Comparison of ENCODE assay signal across 17 mouse cellular contexts in the genomic region with DNA sequence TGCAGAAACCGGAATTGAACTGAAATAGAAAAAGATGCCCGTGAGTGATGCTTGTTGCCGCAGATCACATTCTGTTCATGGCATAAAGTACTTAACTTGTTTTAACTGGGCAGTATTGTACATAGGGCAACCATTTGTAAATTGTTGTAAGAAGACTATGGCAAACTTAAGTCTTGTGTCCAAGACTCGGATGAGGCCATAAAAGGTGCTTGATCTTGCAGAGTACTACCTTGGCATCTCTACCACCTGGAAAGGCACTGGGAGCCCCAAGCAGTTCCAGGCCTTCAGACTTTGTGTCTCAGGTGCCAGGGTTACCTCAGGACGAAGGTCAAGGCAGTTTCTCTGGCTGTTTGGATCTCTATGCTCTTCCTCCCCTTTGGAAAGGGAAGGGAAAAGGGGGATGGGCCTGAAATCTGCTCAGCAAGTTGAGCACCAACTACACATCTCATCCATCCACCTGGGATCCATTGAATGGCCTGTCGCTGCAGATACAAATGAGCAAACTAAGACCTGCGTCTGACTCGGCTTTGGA.
"Had no signal": no experiment of that assay in that cellular context is flagged by ENCODE, and none has a peak within 500 bp of the region (broad histone marks: within the 10 kb centered on the region; RNA-seq: fewer than 3 reads in every experiment).

No protein-coding gene starts in this region.

- H3K4me2 ChIP-seq: limb, embryonic 13.5 days; lung, embryonic 14.5 days; midbrain, embryonic 13.5 days had no signal

- H3K27me3 ChIP-seq: midbrain, embryonic 13.5 days had no signal

- H3K36me3 ChIP-seq: limb, embryonic 10.5 days; limb, embryonic 13.5 days; midbrain, embryonic 13.5 days had no signal

- DNase-seq: kidney, adult 8-10 months; kidney, postnatal 25 days; layer of hippocampus, adult 9-11 months; liver; liver, postnatal 0 days; lung, embryonic 14.5 days; thymus, adult 18-20 months had no signal

- H3K4me3 ChIP-seq: layer of hippocampus, adult 2 months; limb, embryonic 10.5 days; limb, embryonic 13.5 days; midbrain, embryonic 13.5 days had no signal

- ATAC-seq: intestine, embryonic 16.5 days; liver, postnatal 0 days; lung, postnatal 0 days; midbrain, embryonic 13.5 days; midbrain, embryonic 16.5 days had no signal

- H3K27ac ChIP-seq: layer of hippocampus, adult 2 months; liver, embryonic 14.5 days; macrophage; midbrain, embryonic 13.5 days; stomach, postnatal 0 days had no signal

- H3K9me3 ChIP-seq: limb, embryonic 10.5 days; limb, embryonic 13.5 days; midbrain, embryonic 13.5 days had no signal

- H3K9ac ChIP-seq: limb, embryonic 13.5 days; liver, embryonic 14.5 days; liver, postnatal 0 days; lung, embryonic 14.5 days; midbrain, embryonic 13.5 days had no signal
